Mouse (Mus musculus): ENCODE measurements around the gene Magee2.
A peak's percentile ranks its signal among the peaks of the same experiment; 100 is the strongest.
"Not testable (repeated sequence)": the region's sequence is repeated elsewhere in the genome, so short reads cannot be mapped to it uniquely, and the experiment has no call there.

The Magee2 gene

GRCm38 (mm10) chrX:104856751-104857341, at the start of gene Magee2:
Gene Magee2, minus strand, starts transcription at chrX:104857267.
- peak; percentile 6 to 24 for DNase-seq (ENCODE audit: low spot score in 2 of 2)

- no peak for DNase-seq (ENCODE audit: low spot score in 2 of 2)
These were observed 3.5 kb downstream of the Magee2 start for GRCm38 (mm10) chrX:104853610-104854009.

GRCm38 (mm10) chrX:104817583-104817982, 39.5 kb downstream of the Magee2 start:
- not testable (repeated sequence) for DNase-seq (ENCODE audit: low spot score in 2 of 2)

- DNase-seq (ENCODE audit: low spot score in 2 of 2), result not testable (repeated sequence)
These were observed 40.1 kb downstream of the Magee2 start for GRCm38 (mm10) chrX:104816987-104817386.

GRCm38 (mm10) chrX:104813704-104814103, 43.4 kb downstream of the Magee2 start:
- not testable (repeated sequence) for DNase-seq (ENCODE audit: low spot score in 2 of 2)

Measured in frontal cortex, postnatal 10 days (tissue).